Comparison of ENCODE assay signal across 34 mouse cellular contexts in genomic region chr8:98756596-98756995, GRCm38 (mm10).
"Had no signal": no experiment of that assay in that cellular context is flagged by ENCODE, and none has a peak within 500 bp of the region (broad histone marks: within the 10 kb centered on the region; RNA-seq: fewer than 3 reads in every experiment).

No protein-coding gene starts in this region.

- H3K27ac ChIP-seq: heart, embryonic 13.5 days; heart, embryonic 15.5 days; hindbrain, embryonic 10.5 days; hindbrain, embryonic 12.5 days; hindbrain, embryonic 13.5 days; hindbrain, embryonic 14.5 days; hindbrain, embryonic 15.5 days; hindbrain, postnatal 0 days; intestine, embryonic 15.5 days; kidney, embryonic 15.5 days; kidney, postnatal 0 days; layer of hippocampus, adult 2 months; left cerebral cortex, adult 2 months had no signal

- H3K9me3 ChIP-seq: heart, embryonic 13.5 days; heart, embryonic 15.5 days; hindbrain, embryonic 10.5 days; hindbrain, embryonic 12.5 days; hindbrain, embryonic 13.5 days; hindbrain, embryonic 15.5 days; intestine, embryonic 15.5 days; kidney, embryonic 15.5 days had no signal

- H3K4me1 ChIP-seq: heart, embryonic 13.5 days; heart, embryonic 15.5 days; intestine, embryonic 15.5 days had no signal

- H3K9ac ChIP-seq: heart, embryonic 13.5 days; heart, embryonic 15.5 days; hindbrain, embryonic 12.5 days; hindbrain, embryonic 13.5 days; hindbrain, embryonic 14.5 days; hindbrain, embryonic 15.5 days; intestine, embryonic 15.5 days; kidney, embryonic 15.5 days had no signal

- DNase-seq: heart, postnatal 10 days; heart, postnatal 14 days; heart, postnatal 36 days; heart, postnatal 4 days; kidney, adult 11 months; kidney, adult 18-20 months; kidney, adult 2 months; kidney, adult 8-10 months; kidney, adult 9 months; kidney, postnatal 10 days; kidney, postnatal 14 days; kidney, postnatal 25 days; kidney, postnatal 36 days; kidney, postnatal 4 days; layer of hippocampus, adult 9-11 months; layer of hippocampus, postnatal 36 days had no signal

- H3K4me2 ChIP-seq: heart, embryonic 11.5 days; heart, embryonic 13.5 days; heart, embryonic 15.5 days; hindbrain, embryonic 12.5 days; hindbrain, embryonic 13.5 days; hindbrain, embryonic 14.5 days; hindbrain, embryonic 15.5 days; intestine, embryonic 15.5 days; kidney, embryonic 15.5 days had no signal

- H3K36me3 ChIP-seq: heart, embryonic 13.5 days; heart, embryonic 15.5 days; hindbrain, embryonic 10.5 days; hindbrain, embryonic 12.5 days; hindbrain, embryonic 13.5 days; hindbrain, embryonic 15.5 days; intestine, embryonic 15.5 days; kidney, embryonic 15.5 days had no signal

- ATAC-seq: hindbrain, embryonic 16.5 days; hindbrain, postnatal 0 days; inflammation-experienced regulatory T-cells, adult 6 months; intestine, embryonic 15.5 days; intestine, embryonic 16.5 days; intestine, postnatal 0 days had no signal

- H3K27me3 ChIP-seq: heart, embryonic 13.5 days; heart, embryonic 15.5 days; hindbrain, embryonic 12.5 days; hindbrain, embryonic 13.5 days; hindbrain, embryonic 15.5 days; intestine, embryonic 15.5 days; kidney, embryonic 15.5 days had no signal

- H3K4me3 ChIP-seq: heart, embryonic 13.5 days; heart, embryonic 15.5 days; hindbrain, embryonic 10.5 days; hindbrain, embryonic 12.5 days; hindbrain, embryonic 13.5 days; hindbrain, embryonic 15.5 days; intestine, embryonic 15.5 days; kidney, embryonic 15.5 days; layer of hippocampus, adult 2 months; left cerebral cortex, adult 2 months had no signal
